Mouse (Mus musculus) B cell, adult 2 months (primary cell): ENCODE measurements around the gene Olfr961.

Source experiments
- DNase-seq, 2 experiments: peaks; one replicate each; pipeline ENCODE4 v3.0.0; 2022

Olfr961 gene

DNA sequence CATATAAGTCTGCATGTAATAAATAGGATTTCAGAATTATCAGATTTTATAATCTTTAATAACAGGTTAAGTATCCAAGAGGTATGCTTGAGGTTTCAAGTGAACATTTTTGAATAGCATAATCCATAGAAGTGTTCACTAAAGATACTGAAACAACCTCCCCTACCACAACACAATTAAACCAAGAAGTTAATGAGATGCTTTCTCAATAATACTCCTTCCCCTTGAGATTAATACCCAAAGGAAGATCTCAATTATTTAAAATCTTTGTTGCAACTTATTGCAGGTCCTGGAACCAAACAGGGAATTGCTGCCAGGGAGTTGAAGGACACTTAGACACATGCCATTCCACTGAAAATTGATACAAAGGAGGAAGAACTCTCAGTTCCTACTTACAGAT lies at the start of gene Olfr961:
Gene Olfr961, plus strand, starts transcription at position 301 of the 400 bp plus-strand sequence.
- no peak for DNase-seq

DNA sequence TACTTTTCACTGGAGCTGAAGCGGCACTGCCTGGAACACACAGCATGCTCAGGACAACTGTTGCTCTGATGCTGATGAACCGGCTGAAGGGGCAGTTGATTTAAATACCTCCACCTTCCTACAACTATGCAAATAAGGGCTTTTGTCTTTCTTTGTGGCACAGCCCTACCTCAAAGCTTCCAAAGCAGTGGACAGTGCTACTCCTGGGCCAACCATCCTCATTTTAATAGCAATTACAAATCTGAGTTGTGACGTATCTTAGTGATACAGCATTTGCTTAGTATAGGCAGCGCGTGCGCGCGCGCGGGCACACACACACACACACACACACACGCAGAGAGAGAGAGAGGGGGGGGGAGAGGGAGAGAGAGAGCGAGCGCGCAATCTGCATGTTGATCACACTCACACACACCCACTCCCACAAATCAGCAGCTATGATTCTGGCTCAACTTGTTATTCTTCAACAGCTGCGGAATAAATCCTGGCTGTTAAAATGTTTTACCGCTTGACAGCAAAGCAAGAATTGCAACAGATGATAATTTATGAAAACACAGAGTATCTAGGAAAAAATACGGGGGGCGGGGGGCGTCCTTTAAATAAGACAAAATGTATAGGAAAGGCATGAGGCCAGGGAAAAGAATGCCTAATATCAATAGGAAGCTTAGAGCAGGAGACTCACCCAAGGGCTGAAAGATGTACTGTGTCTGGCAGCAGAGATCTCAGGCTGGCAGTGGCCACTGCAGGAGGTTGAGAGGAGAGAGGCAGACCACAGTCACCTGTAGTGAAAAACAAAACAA lies 42.2 kb upstream of the Olfr961 start:
- no peak for DNase-seq

DNA sequence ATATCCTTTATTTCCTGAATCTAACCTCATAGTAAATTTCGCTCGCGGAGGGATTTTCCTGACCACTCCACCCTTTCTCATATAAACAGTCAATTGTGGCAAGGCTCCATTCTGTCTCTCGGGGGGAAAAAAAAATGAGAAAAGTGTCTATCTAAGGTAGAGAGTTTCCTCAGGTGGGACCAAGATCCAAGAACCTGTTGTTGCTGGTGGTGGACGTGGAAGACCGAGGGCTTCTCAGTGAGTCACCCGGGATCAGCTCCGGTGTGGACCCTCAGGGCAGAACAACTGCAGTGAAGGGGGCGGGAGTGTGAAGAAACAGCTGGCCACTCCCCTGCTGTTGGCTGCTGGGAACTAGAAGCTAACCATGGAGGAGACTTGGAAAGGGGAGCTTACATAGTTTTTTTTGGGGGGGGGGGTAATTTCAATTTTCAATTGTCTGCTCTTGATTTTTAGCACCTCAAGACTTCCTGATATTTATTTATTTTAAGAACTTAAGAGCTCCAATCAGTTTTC lies 41.5 kb upstream of the Olfr961 start:
- DNase-seq, result no peak

DNA sequence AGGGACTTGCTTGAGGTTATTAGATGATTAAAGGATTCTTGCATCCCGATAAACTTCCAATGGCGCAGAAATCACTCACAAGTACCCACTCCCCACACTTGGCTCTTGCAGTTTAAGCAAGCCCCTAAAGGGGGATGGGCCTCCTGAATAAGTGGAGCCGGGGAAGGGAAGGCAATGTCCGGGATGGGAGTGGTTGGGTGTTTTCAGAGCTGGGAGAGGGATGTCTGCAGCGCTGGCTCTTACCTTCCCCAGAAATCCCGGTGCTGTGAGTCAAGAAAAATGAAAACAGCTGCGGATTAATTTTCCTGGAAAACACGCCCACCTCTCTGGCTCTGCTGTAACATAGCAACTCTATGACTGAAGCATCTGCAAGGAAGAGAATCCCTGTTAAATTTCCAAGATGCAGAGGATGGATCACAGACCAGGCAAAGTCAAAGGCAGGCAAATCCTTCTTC lies 40.9 kb upstream of the Olfr961 start, which contains the start of gene AW551984:
Gene AW551984, minus strand, starts transcription at position 405 of the 455 bp plus-strand sequence.
- no peak for DNase-seq

GRCm38 (mm10) chr9:39608497-39608896 lies 36.4 kb upstream of the Olfr961 start:
- DNase-seq, result no peak

- DNase-seq, result no peak
Observed at GRCm38 (mm10) chr9:39610355-39610754, 34.5 kb upstream of the Olfr961 start, which contains the start of gene Olfr148. Olfr148 (plus strand) TSS chr9:39610655.

- DNase-seq, result no peak
Observed at GRCm38 (mm10) chr9:39611953-39612352, 32.9 kb upstream of the Olfr961 start.

DNA sequence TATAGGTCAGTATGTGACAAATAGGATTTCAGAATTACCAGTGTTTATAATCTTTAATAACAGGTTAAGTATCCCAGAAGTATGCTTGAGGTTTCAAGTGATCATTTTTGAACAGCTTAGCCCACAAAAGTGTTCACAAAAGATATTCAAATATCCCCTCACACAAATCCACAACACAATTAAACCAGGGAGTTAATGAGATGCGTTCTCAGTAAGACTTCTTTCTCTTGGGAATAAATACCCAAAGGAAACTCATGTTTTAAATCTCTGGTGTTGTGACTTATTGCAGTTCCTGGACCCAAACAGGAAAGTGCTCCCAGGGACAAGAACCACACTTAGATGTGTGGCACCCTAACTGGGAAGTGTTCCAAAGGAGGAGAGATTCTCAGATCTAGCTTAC lies 23.8 kb upstream of the Olfr961 start, which contains the start of gene Olfr960:
Gene Olfr960, plus strand, starts transcription at position 301 of the 400 bp plus-strand sequence.
- DNase-seq, result no peak

DNA sequence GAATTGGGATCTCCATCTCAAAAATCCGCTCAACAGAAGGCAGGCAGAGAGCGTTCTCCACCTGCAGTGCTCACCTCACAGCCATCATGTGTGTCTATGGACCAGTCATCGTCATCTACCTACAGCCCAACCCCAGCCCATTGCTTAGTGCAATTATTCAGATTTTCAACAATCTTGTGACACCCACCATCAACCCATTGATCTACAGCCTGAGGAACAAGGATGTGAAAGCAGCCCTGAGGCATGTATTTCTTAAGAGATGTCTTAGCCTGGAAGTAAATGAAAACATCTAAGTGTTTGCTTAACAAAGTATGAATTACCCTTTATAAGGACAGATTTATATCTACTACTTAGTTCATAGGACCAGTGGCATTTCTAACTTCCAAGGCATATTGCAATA lies 21.1 kb upstream of the Olfr961 start:
- no peak for DNase-seq

DNA sequence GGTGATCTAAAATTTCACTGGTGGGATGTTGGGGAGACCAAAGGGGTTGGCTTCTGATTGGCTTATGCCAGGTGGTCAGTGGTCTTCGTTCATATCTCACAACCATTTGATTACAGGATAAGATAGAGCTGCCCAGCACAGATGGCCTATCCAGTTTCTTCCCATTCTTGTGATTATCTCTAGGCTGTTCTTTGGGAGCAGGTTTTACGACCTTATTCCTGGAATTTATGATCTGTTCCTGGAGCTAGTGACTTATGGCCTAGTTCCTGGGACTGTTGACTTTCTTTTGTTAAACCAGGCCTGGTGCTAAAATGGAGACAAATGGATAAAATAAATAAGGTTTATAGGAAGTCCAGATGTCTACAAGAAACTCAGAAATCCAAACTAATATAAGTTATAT lies 20.2 kb upstream of the Olfr961 start:
- no peak for DNase-seq

- no peak for DNase-seq
Observed at GRCm38 (mm10) chr9:39629069-39629468, 15.8 kb upstream of the Olfr961 start.

GRCm38 (mm10) chr9:39633913-39634594 lies 10.8 kb upstream of the Olfr961 start:
- no peak for DNase-seq

GRCm38 (mm10) chr9:39647382-39647781 lies 2.5 kb downstream of the Olfr961 start:
- no peak for DNase-seq

- no peak for DNase-seq
Observed at GRCm38 (mm10) chr9:39654756-39655396, 10.0 kb downstream of the Olfr961 start.

GRCm38 (mm10) chr9:39666905-39667304 lies 22.0 kb downstream of the Olfr961 start, which contains the start of gene Olfr963:
Olfr963 (plus strand) TSS chr9:39667205.
- no peak for DNase-seq

DNA sequence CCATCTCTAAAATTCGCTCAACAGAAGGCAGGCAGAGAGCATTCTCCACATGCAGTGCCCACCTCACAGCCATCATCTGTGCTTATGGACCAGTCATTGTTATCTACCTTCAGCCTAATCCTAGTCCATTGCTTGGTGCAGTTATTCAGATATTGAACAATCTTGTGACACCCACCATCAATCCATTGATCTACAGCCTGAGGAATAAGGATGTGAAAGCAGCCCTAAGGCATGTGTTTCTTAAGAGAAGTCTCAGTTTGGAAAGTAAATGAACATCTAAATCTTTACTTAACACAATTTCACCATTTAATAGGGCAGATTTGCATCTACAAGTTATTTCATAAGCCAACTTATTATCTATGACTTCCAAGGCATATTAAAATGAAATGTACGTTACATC lies 24.8 kb downstream of the Olfr961 start:
- no peak for DNase-seq

- no peak for DNase-seq
Observed at GRCm38 (mm10) chr9:39674820-39675219, 29.9 kb downstream of the Olfr961 start.

DNA sequence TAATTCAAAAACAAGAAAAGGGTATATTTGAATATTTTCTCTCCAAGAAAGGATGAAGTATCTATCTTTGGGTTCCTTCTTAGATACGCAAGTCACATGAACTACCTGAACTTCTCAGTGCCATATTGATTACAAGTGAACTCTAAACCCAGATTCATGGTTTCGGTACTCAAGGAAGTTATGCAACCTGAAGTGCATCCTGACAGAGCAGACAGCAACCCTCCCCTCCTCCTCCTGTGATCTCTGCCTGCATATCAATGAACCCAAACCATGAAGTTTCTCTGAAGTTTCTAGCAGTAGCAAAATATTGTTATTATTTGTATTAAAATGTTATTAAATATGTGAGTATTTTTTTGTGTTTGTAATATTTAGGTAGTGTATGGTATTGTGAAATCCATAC lies 33.7 kb downstream of the Olfr961 start:
- DNase-seq, result no peak

GRCm38 (mm10) chr9:39679280-39679679 lies 34.4 kb downstream of the Olfr961 start:
- DNase-seq, result no peak
